Mouse (Mus musculus): Measurements from ENCODE around the gene Dglucy.

GRCm38 (mm10) chr12:100780416-100780815 lies 1.6 kb downstream of the Dglucy start:
- TF ChIP-seq CTCF (IDR thresholded peaks at IDR 0.05; ENCODE audit: low read depth) (no peak), EP300 (IDR thresholded peaks at IDR 0.05; ENCODE audit: low read depth) (no peak)
